Mouse (Mus musculus): ENCODE results near the gene Gm27027. TPM values are rescaled to one million over a fixed set of nuclear protein-coding genes. Genes with fewer than 3 reads are reported as not detected.

Gm27027 gene
- polyA plus RNA-seq, 1 experiment from 2014 or later: not detected

- Histone ChIP-seq H3K4me2 (ENCODE audit: low read depth, low read length) (no peak overlapping the region), H3K36me3 (replicated peaks; ENCODE audit: insufficient read depth, low read length) (no peaks in the 10 kb centered on the region), H3K4me3 (ENCODE audit: low read depth, low read length) (no peak overlapping the region), H3K9ac (replicated peaks) (no peak overlapping the region), H3K9me3 (ENCODE audit: low read length) (0 out of 2 replicates have a peak, but pooled peaks cover 2% of the 10 kb centered on the region), H3K27ac (ENCODE audit: low read depth) (no peak overlapping the region), H3K4me1 (ENCODE audit: insufficient read depth) (no peaks in the 10 kb centered on the region), H3K27me3 (ENCODE audit: insufficient read depth, low read length) (no peaks in the 10 kb centered on the region)
- ATAC-seq: no peak
- TF ChIP-seq EP300 (IDR thresholded peaks at IDR 0.05; ENCODE audit: low read depth) (no peak), CTCF (IDR thresholded peaks at IDR 0.05; ENCODE audit: low read depth) (no peak)
- no peak for DNase-seq
- WGBS (ENCODE audit: insufficient replicate concordance): 53% methylated on average over 5 of the region's 5 CpGs
These were observed 49.2 kb downstream of the Gm27027 start for GRCm38 (mm10) chr2:93946976-93947375.

- TF ChIP-seq EP300 (IDR thresholded peaks at IDR 0.05; ENCODE audit: low read depth): no peak
- TF ChIP-seq CTCF (IDR thresholded peaks at IDR 0.05; ENCODE audit: low read depth): no peak
- H3K27me3 ChIP-seq (ENCODE audit: insufficient read depth, low read length): no peaks in the 10 kb centered on the region
- no peak for ATAC-seq
- no peak for DNase-seq
- H3K9me3 ChIP-seq (ENCODE audit: low read length): 0 out of 2 replicates have a peak, but pooled peaks cover 2% of the 10 kb centered on the region
- 86% methylated on average over 4 of the region's 4 CpGs for WGBS (ENCODE audit: insufficient replicate concordance)
- H3K4me1 ChIP-seq (ENCODE audit: insufficient read depth): no peaks in the 10 kb centered on the region
- no peak overlapping the region for H3K9ac ChIP-seq (replicated peaks)
- no peak overlapping the region for H3K27ac ChIP-seq (ENCODE audit: low read depth)
- H3K4me2 ChIP-seq (ENCODE audit: low read depth, low read length): no peak overlapping the region
- no peaks in the 10 kb centered on the region for H3K36me3 ChIP-seq (replicated peaks; ENCODE audit: insufficient read depth, low read length)
- H3K4me3 ChIP-seq (ENCODE audit: low read depth, low read length): no peak overlapping the region
These were observed 51.3 kb downstream of the Gm27027 start for GRCm38 (mm10) chr2:93944855-93945254.

GRCm38 (mm10) chr2:93944099-93944498 is 52.1 kb downstream of the Gm27027 start:
- no peak for ATAC-seq
- Histone ChIP-seq H3K9ac (replicated peaks) (no peak overlapping the region), H3K9me3 (ENCODE audit: low read length) (0 out of 2 replicates have a peak, but pooled peaks cover 2% of the 10 kb centered on the region), H3K4me1 (ENCODE audit: insufficient read depth) (no peaks in the 10 kb centered on the region), H3K36me3 (replicated peaks; ENCODE audit: insufficient read depth, low read length) (no peaks in the 10 kb centered on the region), H3K4me2 (ENCODE audit: low read depth, low read length) (no peak overlapping the region), H3K27ac (ENCODE audit: low read depth) (no peak overlapping the region), H3K27me3 (ENCODE audit: insufficient read depth, low read length) (no peaks in the 10 kb centered on the region), H3K4me3 (ENCODE audit: low read depth, low read length) (no peak overlapping the region)
- 76% methylated on average over 2 of the region's 2 CpGs for WGBS (ENCODE audit: insufficient replicate concordance)
- DNase-seq: no peak
- no peak for TF ChIP-seq EP300 (IDR thresholded peaks at IDR 0.05; ENCODE audit: low read depth)
- peak; percentile 39 for TF ChIP-seq CTCF (IDR thresholded peaks at IDR 0.05; ENCODE audit: low read depth)

GRCm38 (mm10) chr2:93941670-93942069 is 54.5 kb downstream of the Gm27027 start:
- Histone ChIP-seq H3K4me3 (ENCODE audit: low read depth, low read length) (no peak overlapping the region), H3K4me1 (ENCODE audit: insufficient read depth) (no peaks in the 10 kb centered on the region), H3K4me2 (ENCODE audit: low read depth, low read length) (no peak overlapping the region), H3K27ac (ENCODE audit: low read depth) (no peak overlapping the region), H3K27me3 (ENCODE audit: insufficient read depth, low read length) (no peaks in the 10 kb centered on the region), H3K36me3 (replicated peaks; ENCODE audit: insufficient read depth, low read length) (no peaks in the 10 kb centered on the region), H3K9me3 (ENCODE audit: low read length) (no peaks in the 10 kb centered on the region), H3K9ac (replicated peaks) (no peak overlapping the region)
- DNase-seq (no peak), ATAC-seq (no peak)
- WGBS (ENCODE audit: insufficient replicate concordance): 54% methylated on average over 11 of the region's 11 CpGs
- TF ChIP-seq EP300 (IDR thresholded peaks at IDR 0.05; ENCODE audit: low read depth): no peak
- TF ChIP-seq CTCF (IDR thresholded peaks at IDR 0.05; ENCODE audit: low read depth): no peak

GRCm38 (mm10) chr2:93938534-93938933 is 57.6 kb downstream of the Gm27027 start:
- TF ChIP-seq CTCF (IDR thresholded peaks at IDR 0.05; ENCODE audit: low read depth) (no peak), EP300 (IDR thresholded peaks at IDR 0.05; ENCODE audit: low read depth) (no peak)
- H3K4me2 ChIP-seq (ENCODE audit: low read depth, low read length): no peak overlapping the region
- H3K4me3 ChIP-seq (ENCODE audit: low read depth, low read length): no peak overlapping the region
- WGBS (ENCODE audit: insufficient replicate concordance): 26% methylated on average over 9 of the region's 9 CpGs
- ATAC-seq: no peak
- H3K36me3 ChIP-seq (replicated peaks; ENCODE audit: insufficient read depth, low read length): no peaks in the 10 kb centered on the region
- no peaks in the 10 kb centered on the region for H3K9me3 ChIP-seq (ENCODE audit: low read length)
- no peak for DNase-seq
- no peaks in the 10 kb centered on the region for H3K4me1 ChIP-seq (ENCODE audit: insufficient read depth)
- no peak overlapping the region for H3K27ac ChIP-seq (ENCODE audit: low read depth)
- H3K27me3 ChIP-seq (ENCODE audit: insufficient read depth, low read length): no peaks in the 10 kb centered on the region
- H3K9ac ChIP-seq (replicated peaks): no peak overlapping the region

GRCm38 (mm10) chr2:93928866-93929265 is 67.3 kb downstream of the Gm27027 start:
- 64% methylated on average over 10 of the region's 10 CpGs for WGBS (ENCODE audit: insufficient replicate concordance)
- TF ChIP-seq EP300 (IDR thresholded peaks at IDR 0.05; ENCODE audit: low read depth): no peak
- no peak for TF ChIP-seq CTCF (IDR thresholded peaks at IDR 0.05; ENCODE audit: low read depth)
- Histone ChIP-seq H3K9ac (replicated peaks) (no peak overlapping the region), H3K4me2 (ENCODE audit: low read depth, low read length) (no peak overlapping the region), H3K27me3 (ENCODE audit: insufficient read depth, low read length) (no peaks in the 10 kb centered on the region), H3K9me3 (ENCODE audit: low read length) (no peaks in the 10 kb centered on the region), H3K4me3 (ENCODE audit: low read depth, low read length) (no peak overlapping the region), H3K4me1 (ENCODE audit: insufficient read depth) (no peaks in the 10 kb centered on the region), H3K27ac (ENCODE audit: low read depth) (no peak overlapping the region), H3K36me3 (replicated peaks; ENCODE audit: insufficient read depth, low read length) (no peaks in the 10 kb centered on the region)
- DNase-seq (no peak), ATAC-seq (no peak)

All from liver, postnatal 0 days (tissue).